Mouse (Mus musculus): ENCODE results near the gene Aamp.

DNA sequence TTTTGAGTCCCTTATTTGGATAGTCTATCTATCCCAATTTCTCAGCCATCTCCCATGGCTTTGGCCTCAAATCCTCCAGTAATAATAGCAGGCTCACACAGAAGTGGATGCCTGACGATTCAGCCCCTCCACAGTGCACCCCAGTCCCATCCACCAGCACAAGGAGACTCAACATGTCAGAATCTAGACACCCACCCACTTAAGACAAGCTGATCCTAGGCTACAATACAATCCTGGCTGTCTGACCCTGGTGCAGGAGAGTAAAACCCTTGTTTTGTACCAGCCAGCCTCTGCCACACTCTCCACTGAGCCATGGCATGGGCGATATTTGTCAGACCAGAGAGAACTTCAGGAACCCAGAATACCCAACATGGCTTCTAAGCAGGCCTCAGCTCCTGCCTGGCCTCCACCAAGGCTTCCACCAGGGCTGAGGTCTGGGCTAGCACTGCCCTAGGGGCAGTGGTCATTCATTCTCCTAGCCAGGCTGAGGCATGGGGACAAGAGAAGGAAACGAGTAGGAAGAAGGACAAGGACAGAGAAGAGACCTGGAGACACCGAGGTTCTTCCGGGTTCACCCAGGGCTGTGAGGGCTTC, 13.7 kb upstream of the Aamp start:
- TF ChIP-seq CTCF (conservative IDR thresholded peaks at IDR 0.05 in 1 of 2, IDR thresholded peaks at IDR 0.05 in 1 of 2; ENCODE audit: low read depth in 2 of 2, low read length in 2 of 2) (no peak), CHD1 (IDR thresholded peaks at IDR 0.05; ENCODE audit: low read depth, low read length) (no peak), RAD21 (IDR thresholded peaks at IDR 0.05; ENCODE audit: low read depth, low read length) (no peak), HCFC1 (IDR thresholded peaks at IDR 0.05; ENCODE audit: low read depth, low read length) (no peak), MAX (IDR thresholded peaks at IDR 0.05; ENCODE audit: low read length) (no peak), SMC3 (IDR thresholded peaks at IDR 0.05; ENCODE audit: low read depth, low read length) (no peak), POLR2AphosphoS2 (IDR thresholded peaks at IDR 0.05; ENCODE audit: low read depth, low read length) (no peak), NRF1 (IDR thresholded peaks at IDR 0.05; ENCODE audit: low read depth, low read length) (no peak), JUN (IDR thresholded peaks at IDR 0.05; ENCODE audit: insufficient read depth, low read depth, low read length) (no peak)

All from CH12.LX (cell line).